Mouse (Mus musculus) 416B (cell line): ENCODE data around the gene Gm5617.
"Not testable (repeated sequence)": the region's sequence is repeated elsewhere in the genome, so short reads cannot be mapped to it uniquely, and the experiment has no call there.

Experiments used
- DNase-seq: peaks from one replicate; pipeline ENCODE4 v3.0.0; 2011; ENCODE audit warnings: low read depth

The Gm5617 gene

GRCm38 (mm10) chr9:48494817-48495547 is at the start of gene Gm5617, which contains the start of gene Rbm7:
Gene Gm5617 (plus strand): TSS chr9:48495442.
Gene Rbm7 (minus strand): TSS chr9:48495299.
- DNase-seq, result peak; percentile 94

DNA sequence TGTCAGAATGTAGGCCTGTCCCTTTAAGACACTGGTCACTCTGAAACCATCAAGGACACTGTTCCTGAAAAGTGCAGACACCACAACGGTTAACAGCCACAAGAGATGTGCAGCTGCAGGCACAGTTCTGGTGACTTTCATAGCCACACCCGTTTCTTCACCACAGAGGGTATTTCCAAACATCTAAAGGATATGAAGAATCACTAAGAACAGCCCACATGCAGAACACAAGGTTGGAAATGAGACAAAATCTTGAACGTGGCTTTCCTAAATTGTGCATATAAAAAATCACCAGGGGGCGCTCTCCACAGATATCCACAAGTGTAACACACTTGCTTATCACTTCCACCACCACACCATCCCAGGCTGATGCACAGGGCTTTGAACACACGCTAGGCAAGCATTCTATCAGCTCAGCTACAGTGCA is 47.4 kb upstream of the Gm5617 start:
- peak; percentile 87 for DNase-seq

GRCm38 (mm10) chr9:48450066-48450465 is 45.2 kb upstream of the Gm5617 start:
- DNase-seq, result no peak

DNA sequence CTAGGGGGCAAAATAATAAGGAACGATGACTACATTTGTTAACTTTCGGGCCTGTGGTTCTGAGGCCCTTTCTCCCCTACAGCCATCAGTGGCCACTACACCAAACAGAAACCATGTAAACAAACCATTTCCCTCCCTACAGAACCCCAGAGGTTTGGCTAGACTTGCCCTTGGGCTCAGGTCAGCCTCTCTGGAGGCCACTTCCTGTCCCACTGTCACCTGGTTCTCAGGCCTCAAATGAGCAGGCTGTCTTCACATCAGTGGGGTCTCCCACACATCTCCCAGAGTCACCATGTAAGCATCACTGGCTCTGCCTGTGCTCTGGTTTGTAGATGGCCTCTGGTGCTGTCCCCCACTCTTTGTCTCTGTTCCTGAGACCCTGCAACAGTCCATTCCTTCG is 39.3 kb upstream of the Gm5617 start:
- DNase-seq, result peak; percentile 51

GRCm38 (mm10) chr9:48458879-48459278 is 36.4 kb upstream of the Gm5617 start:
- DNase-seq, result peak; percentile 33

- DNase-seq, result no peak
These were observed 35.9 kb upstream of the Gm5617 start for GRCm38 (mm10) chr9:48459391-48459790.

GRCm38 (mm10) chr9:48460720-48461119 is 34.5 kb upstream of the Gm5617 start:
- no peak for DNase-seq

DNA sequence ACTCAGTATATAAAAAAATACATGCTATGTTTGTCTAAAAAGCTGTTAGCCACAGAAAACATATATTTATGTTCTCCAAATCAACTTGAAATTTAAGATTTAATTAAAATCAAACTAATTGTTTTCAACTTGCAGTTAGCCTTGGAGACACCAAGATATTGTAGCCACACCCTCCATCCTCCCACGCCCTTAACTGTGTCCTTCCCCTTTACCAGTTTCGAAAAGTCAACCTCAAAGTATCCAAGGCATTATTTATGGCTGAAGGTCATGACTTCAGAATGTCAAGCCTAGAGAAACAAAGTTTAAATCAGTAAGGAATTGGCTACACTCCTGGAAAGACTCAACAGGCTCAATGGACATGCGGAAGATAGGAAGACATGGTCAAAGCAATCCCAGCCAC is 33.7 kb upstream of the Gm5617 start:
- no peak for DNase-seq

GRCm38 (mm10) chr9:48465671-48466070 is 29.6 kb upstream of the Gm5617 start:
- DNase-seq, result peak; percentile 35

GRCm38 (mm10) chr9:48466804-48467203 is 28.4 kb upstream of the Gm5617 start:
- peak; percentile 75 for DNase-seq

DNA sequence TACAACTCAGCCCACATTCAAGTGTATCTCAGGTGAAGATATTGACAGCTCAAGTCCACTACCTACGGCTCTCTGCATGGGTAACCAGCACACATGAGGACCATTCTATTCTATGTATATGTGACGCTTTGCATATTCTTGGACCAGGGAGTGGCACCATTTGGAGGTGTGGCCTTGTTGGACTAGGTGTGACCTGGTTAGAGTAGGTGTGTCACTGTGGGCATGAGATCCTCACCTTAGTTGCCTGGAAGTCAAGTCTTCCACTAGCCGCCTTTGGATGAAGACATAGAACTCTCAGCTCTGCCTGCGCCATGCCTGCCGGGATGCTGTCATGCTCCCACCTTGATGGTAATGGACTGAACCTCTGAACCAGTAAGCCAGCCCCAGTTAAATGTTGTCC is 27.8 kb upstream of the Gm5617 start:
- DNase-seq, result not testable (repeated sequence)

DNA sequence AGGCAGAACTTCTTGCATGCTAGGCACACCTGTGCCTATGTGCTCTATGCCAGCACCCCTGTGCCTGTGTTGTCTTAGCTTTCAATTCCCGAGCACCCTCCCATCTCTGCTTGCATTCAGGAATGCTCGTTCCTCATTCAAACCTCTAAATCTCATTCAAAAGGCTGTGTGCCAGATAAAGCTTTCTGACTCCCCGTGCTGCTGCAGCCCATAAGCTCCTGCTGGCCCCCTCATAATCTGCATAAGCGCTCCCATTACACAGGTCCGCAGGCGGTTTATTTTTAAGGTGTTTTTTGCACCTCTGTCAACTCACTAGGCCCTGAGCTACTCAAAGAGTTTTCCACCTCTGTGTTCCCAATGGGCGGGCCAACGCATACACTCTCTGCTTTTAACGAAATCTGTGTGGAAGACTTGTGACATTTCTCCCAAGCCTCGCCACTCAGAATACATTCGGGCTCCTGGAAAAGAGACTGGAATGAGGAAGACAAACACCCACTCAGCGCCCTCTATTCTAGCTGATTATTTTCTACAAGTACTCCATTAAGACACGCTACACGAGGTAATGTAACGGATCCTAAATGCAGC is 22.7 kb upstream of the Gm5617 start:
- DNase-seq, result no peak

DNA sequence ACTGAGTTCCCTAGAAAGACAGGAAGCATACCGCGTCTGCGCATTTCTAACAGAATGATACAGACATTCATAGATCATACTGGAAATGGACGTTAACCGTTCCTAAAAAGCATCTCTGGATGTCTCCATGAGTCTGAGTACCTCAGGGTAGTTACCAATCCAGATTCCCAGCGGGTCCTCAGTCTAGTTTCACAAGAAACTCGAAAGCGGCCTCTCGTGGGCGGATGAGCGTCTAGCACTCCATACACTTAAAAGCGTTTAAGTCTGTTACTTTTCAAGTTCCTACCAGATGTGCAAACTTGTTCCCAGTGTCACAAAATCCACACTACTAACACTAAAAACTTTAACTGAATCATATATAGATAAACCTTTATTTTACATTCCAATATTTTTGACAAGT is 22.1 kb upstream of the Gm5617 start:
- no peak for DNase-seq

GRCm38 (mm10) chr9:48474367-48474766 is 20.9 kb upstream of the Gm5617 start:
- DNase-seq, result no peak

DNA sequence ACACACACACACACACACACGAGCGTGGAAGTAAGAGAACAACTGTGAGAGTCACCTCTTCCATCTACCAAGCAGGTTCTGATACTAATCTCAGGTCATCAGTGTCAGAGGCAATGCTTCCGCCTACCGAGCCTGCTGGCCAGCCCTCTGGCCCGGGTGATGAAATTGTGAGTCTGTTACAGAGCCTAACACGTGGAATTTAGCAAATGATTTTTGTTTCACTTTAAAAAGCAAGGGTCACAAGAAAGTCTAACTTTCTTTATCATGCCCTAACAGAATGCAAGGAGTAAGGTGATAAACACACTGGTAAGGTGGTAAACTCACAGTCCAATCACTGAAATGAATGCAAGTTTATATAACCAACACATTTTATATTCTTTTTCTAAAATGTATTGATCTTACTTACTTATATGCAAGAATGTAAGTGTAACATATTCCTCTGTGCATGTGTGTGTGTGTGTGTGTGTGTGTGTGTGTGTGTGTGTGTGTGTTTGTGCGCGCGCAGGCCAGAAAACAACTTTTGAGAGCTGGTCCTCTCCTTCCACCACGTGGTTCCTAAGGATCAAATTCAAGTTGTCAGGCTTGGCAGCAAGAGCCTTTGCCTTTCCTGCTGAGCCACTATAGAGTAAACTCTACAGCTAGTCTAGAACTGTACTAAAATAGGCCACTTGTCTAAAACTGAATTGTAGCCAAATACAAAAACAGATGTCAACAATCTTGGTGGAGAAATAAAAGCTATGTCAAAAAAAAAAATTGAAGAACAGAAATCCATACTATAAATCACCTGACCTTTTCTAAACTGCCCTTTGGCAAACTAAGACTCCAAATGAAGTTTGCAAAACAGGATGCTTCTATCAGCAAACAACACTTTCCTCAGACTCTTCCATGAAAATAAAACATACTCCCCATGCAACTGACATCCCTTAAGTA is 18.7 kb upstream of the Gm5617 start:
- no peak for DNase-seq

DNA sequence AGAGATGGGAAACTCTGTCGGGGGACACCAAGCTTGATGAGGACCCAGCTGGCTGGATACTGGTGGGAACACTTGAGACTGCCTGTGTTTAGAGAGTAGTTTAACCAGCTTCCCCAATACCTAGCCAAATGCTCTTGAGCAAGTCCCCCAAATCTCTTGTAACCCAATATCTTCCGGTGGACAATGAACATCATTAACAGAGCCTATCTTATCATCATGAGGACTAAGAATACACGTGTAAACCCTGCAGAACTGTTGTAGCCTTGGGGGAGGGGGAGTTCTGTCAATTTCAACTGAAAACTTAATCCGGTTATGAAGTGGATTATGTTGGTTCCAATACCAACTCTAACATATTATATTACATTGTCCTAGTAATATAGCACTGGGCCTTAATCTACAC is 16.4 kb upstream of the Gm5617 start:
- DNase-seq, result no peak

GRCm38 (mm10) chr9:48479838-48480410 is 15.3 kb upstream of the Gm5617 start:
- peak; percentile 71 for DNase-seq

GRCm38 (mm10) chr9:48480411-48481213 is 14.6 kb upstream of the Gm5617 start, which contains the start of gene Rexo2:
Gene Rexo2 (minus strand): TSS chr9:48480623.
- DNase-seq, result peak; percentile 94

GRCm38 (mm10) chr9:48481214-48482134 is 13.8 kb upstream of the Gm5617 start:
- peak; percentile 22 for DNase-seq

DNA sequence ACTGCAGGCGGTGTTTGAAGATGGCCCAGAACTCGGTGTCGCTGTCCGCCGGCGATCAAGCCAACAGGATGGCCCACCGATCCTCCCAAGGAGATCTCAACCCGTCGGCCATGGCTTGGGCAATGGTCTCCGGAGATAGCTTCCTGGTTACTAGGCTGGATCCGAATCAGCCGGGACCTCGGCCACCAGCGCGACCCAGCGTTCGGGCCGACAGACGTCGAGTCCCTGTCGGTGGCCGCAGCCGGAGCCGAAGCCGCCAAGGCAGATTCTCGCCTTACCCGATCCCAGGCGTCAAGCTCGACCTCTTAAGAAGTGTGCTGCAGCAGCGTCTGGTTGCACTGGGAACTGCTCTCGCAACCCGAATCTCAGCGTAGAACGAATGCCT is 298 bp downstream of the Gm5617 start:
- no peak for DNase-seq
